25 mouse cellular contexts compared by ENCODE assay signal in the genomic region with DNA sequence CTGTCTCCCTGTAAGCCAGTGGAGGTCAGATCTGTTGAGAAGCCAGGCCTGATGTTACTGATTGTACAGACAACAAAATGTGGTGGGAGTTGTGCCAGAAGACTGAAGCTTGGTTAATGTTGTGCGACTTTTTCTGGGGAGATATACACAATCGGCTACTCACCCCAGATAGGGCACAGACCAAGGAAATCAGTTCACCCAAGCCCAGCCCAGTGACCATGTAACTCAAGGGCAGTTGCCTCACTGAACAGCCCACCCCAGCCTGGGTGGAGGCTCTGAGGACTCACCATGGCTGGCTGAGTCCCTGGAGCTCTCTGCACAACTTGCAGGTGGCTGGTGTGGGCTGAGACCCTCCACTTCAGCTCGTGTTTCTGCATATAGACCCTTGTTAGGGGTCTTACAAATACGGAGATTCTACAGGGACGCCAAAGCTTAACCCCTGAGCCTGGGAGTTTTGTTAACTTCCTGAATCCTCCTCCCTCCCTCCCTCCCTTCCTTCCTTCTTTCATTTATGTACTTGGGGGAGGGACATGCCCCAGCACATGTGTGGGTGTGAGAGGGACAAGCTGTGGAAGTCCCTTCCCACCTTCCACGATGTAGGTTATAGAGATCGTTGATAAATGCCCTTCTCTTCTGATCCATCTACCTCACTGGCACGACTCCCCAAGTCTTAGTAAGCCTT. TPM values are rescaled to one million over a fixed set of nuclear protein-coding genes. Genes with fewer than 3 reads are reported as not detected.
DNase-seq lines count a peak whose midpoint lies in the region; ATAC-seq and TF ChIP-seq lines count a peak whose summit lies in the region.
"Had no signal": no experiment of that assay in that cellular context is flagged by ENCODE, and none has a peak within 500 bp of the region (broad histone marks: within the 10 kb centered on the region; RNA-seq: fewer than 3 reads in every experiment).

No protein-coding gene starts in this region.

- H3K36me3 ChIP-seq in kidney, postnatal 0 days (ENCODE audit: insufficient read depth, low read length): no peaks in the 10 kb centered on the region
- H3K36me3 ChIP-seq in hindbrain, embryonic 10.5 days: no peaks in the 10 kb centered on the region
- H3K36me3 ChIP-seq: embryonic facial prominence, embryonic 10.5 days; G1E; hindbrain, embryonic 15.5 days had no signal

- WGBS in kidney, postnatal 0 days: 50% methylated on average over 8 of the region's 8 CpGs
- WGBS in hindbrain, embryonic 10.5 days: 80% methylated on average over 8 of the region's 8 CpGs

- no peak overlapping the region for H3K27ac ChIP-seq in kidney, postnatal 0 days
- no peak overlapping the region for H3K27ac ChIP-seq in hindbrain, embryonic 10.5 days
- H3K27ac ChIP-seq: embryonic facial prominence, embryonic 10.5 days; forebrain, embryonic 13.5 days; hindbrain, embryonic 15.5 days had no signal

- H3K4me1 ChIP-seq in kidney, postnatal 0 days (replicated peaks; ENCODE audit: insufficient read depth, low read length): peaks cover 7% of the 10 kb centered on the region; the same call in 1 of the 2 replicates
- H3K4me1 ChIP-seq in hindbrain, embryonic 10.5 days (replicated peaks): peaks cover 9% of the 10 kb centered on the region; the same call in 1 of the 2 replicates
- H3K4me1 ChIP-seq: forebrain, embryonic 13.5 days; hindbrain, embryonic 15.5 days had no signal

- no peak for TF ChIP-seq CTCF in kidney, postnatal 0 days (IDR thresholded peaks at IDR 0.05; ENCODE audit: low read depth)

- no peak overlapping the region for H3K9ac ChIP-seq in kidney, postnatal 0 days (ENCODE audit: low read depth, low read length)
- H3K9ac ChIP-seq: forebrain, embryonic 13.5 days; forebrain, postnatal 0 days; hindbrain, embryonic 15.5 days had no signal

- H3K4me2 ChIP-seq in kidney, postnatal 0 days (ENCODE audit: low read length): no peak overlapping the region
- H3K4me2 ChIP-seq: forebrain, embryonic 13.5 days; heart, embryonic 11.5 days; hindbrain, embryonic 15.5 days had no signal

- ATAC-seq in kidney, postnatal 0 days (replicated peaks; ENCODE audit: low FRiP score, low read depth): no peak
- ATAC-seq: CD4-positive, CD25-positive, alpha-beta regulatory T cell, adult 4 months; forebrain, embryonic 13.5 days; forebrain, postnatal 0 days had no signal

- H3K27me3 ChIP-seq in kidney, postnatal 0 days (ENCODE audit: insufficient read depth, low read length): no peaks in the 10 kb centered on the region
- no peaks in the 10 kb centered on the region for H3K27me3 ChIP-seq in hindbrain, embryonic 10.5 days (ENCODE audit: insufficient read depth, poor library complexity, severe bottlenecking)
- H3K27me3 ChIP-seq: forebrain, embryonic 13.5 days; hindbrain, embryonic 15.5 days had no signal

- no peak overlapping the region for H3K4me3 ChIP-seq in kidney, postnatal 0 days (replicated peaks; ENCODE audit: low read depth, low read length)
- H3K4me3 ChIP-seq in hindbrain, embryonic 10.5 days: no peak overlapping the region
- H3K4me3 ChIP-seq: embryonic facial prominence, embryonic 10.5 days; forebrain, embryonic 13.5 days; hindbrain, embryonic 15.5 days had no signal

- peak; percentile 65 for DNase-seq in heart, adult 11 months
- no peak for DNase-seq in heart, adult 18-20 months
- DNase-seq in kidney, postnatal 0 days (ENCODE audit: low spot score): peak; percentile 64
- no peak for DNase-seq in kidney, postnatal 4 days
- peak; percentile 18 for DNase-seq in ovary, postnatal 36 days (ENCODE audit: low spot score)
- DNase-seq in ovary, postnatal 14 days (ENCODE audit: low spot score): no peak
- no peak for DNase-seq in hindbrain, embryonic 10.5 days (ENCODE audit: low spot score)
- no peak for DNase-seq in left cerebral cortex, adult 9 months (ENCODE audit: low spot score in 2 of 2)
- DNase-seq: adrenal gland, adult 8-10 months; adrenal gland, postnatal 36 days; B cell, adult 2 months; cerebellum, adult 2 months; cerebellum, postnatal 10 days; forebrain, postnatal 0 days; gastrocnemius, postnatal 14 days had no signal

- no peaks in the 10 kb centered on the region for H3K9me3 ChIP-seq in kidney, postnatal 0 days (replicated peaks; ENCODE audit: low read length)
- H3K9me3 ChIP-seq in hindbrain, embryonic 10.5 days: peaks cover 5% of the 10 kb centered on the region
- H3K9me3 ChIP-seq: forebrain, embryonic 13.5 days; G1E; hindbrain, embryonic 15.5 days had no signal

RNA-seq across cellular contexts. Expression of gene Fam71a, which starts 13.6 kb away (rescaled TPM):
- total RNA-seq in heart, adult 18-20 months (2021): not detected
- polyA plus RNA-seq in kidney, postnatal 0 days (2015; fragmentation: Nextera tagmentation; extraction: Ambion mirVana): not detected in 2 replicates
- not detected in 2 replicates for polyA plus RNA-seq in hindbrain, embryonic 10.5 days (2016; fragmentation: Nextera tagmentation; extraction: Ambion mirVana)
- total RNA-seq: adrenal gland, adult 8-10 months; adrenal gland, postnatal 36 days; forebrain, postnatal 0 days; gastrocnemius, adult 18-20 months; gastrocnemius, postnatal 14 days had no signal
- polyA plus RNA-seq: CD4-positive, CD25-positive, alpha-beta regulatory T cell, adult 4 months; cerebellum, adult 2 months; embryonic facial prominence, embryonic 10.5 days; embryonic facial prominence, embryonic 14.5 days; forebrain, embryonic 13.5 days; forebrain, postnatal 0 days; G1E; heart, embryonic 11.5 days; heart, embryonic 16.5 days; hindbrain, embryonic 11.5 days; hindbrain, embryonic 15.5 days had no signal

RNA-seq across cellular contexts. Expression of gene Batf3, which starts 53.4 kb away (rescaled TPM):
- under 1 TPM; 0.25 to 0.93 TPM for total RNA-seq in heart, adult 18-20 months (2021)
- 10.5 and 12.5 TPM in 2 replicates for polyA plus RNA-seq in kidney, postnatal 0 days (2015; fragmentation: Nextera tagmentation; extraction: Ambion mirVana)
- polyA plus RNA-seq in hindbrain, embryonic 10.5 days (2016; fragmentation: Nextera tagmentation; extraction: Ambion mirVana): 4.8 and 5.2 TPM in 2 replicates
- total RNA-seq: gastrocnemius, adult 18-20 months had no signal
- polyA plus RNA-seq: CD4-positive, CD25-positive, alpha-beta regulatory T cell, adult 4 months had no signal

Comparison
In these comparisons a context has a peak if more than half of its experiments do, and no peak if none do; other contexts are left out.
1. DNase-seq: peak in heart, adult 11 months (single experiment), kidney, postnatal 0 days (single experiment) and ovary, postnatal 36 days (single experiment); none in heart, adult 18-20 months (0 of 2), kidney, postnatal 4 days (0 of 2), ovary, postnatal 14 days (single experiment), hindbrain, embryonic 10.5 days (single experiment) and left cerebral cortex, adult 9 months (0 of 2).